Mouse (Mus musculus) liver, adult 2 months (tissue): ENCODE data around the gene Arid2. TPM values are rescaled to one million over a fixed set of nuclear protein-coding genes. Genes with fewer than 3 reads are reported as not detected.
A peak's percentile ranks its signal among the peaks of the same experiment; 100 is the strongest.

Experiments
- DNase-seq: peaks from one replicate; pipeline ENCODE4 v3.0.0-alpha.2; 2011; ENCODE audit warnings: low read depth, low spot score; ENCODE audit errors: extremely low read depth
- H3K27ac ChIP-seq: fragments of 200-500 bp; replicated peaks from 2 replicates; pipeline ENCODE4 v1.5.1; 2012; ENCODE audit warnings: low read depth, mild to moderate bottlenecking, control low read depth, inconsistent platforms, low read length; ENCODE audit not compliant: insufficient read depth
- H3K27me3 ChIP-seq: fragments of 200-500 bp; 2 replicates; pipeline ENCODE4 v1.6.1; 2012; ENCODE audit warnings: mild to moderate bottlenecking, moderate library complexity, low read length, inconsistent platforms; ENCODE audit not compliant: control insufficient read depth, insufficient read depth
- H3K36me3 ChIP-seq: fragments of 200-500 bp; 2 replicates; pipeline ENCODE4 v1.6.1; 2012; ENCODE audit warnings: low read length, inconsistent platforms; ENCODE audit not compliant: control insufficient read depth, insufficient read depth
- H3K4me1 ChIP-seq: fragments of 200-500 bp; 2 replicates; pipeline ENCODE4 v1.6.1; 2011; ENCODE audit warnings: low read length; ENCODE audit not compliant: control insufficient read depth, insufficient read depth
- H3K4me3 ChIP-seq: fragments of 200-500 bp; 2 replicates; pipeline ENCODE4 v1.5.1; 2011; ENCODE audit warnings: low read depth, mild to moderate bottlenecking, control low read depth, low read length, moderate library complexity; ENCODE audit not compliant: insufficient read depth
- H3K79me2 ChIP-seq: fragments of 200-500 bp; 2 replicates; pipeline ENCODE4 v1.6.1; 2012; ENCODE audit warnings: inconsistent platforms, mild to moderate bottlenecking, low read length, moderate library complexity; ENCODE audit not compliant: control insufficient read depth, insufficient read depth
- H3K9ac ChIP-seq: fragments of 200-500 bp; 2 replicates; pipeline ENCODE4 v1.6.1; 2012; ENCODE audit warnings: low read depth, mild to moderate bottlenecking, control low read depth, inconsistent platforms, low read length
- CTCF ChIP-seq: fragments of 200-500 bp; IDR thresholded peaks from 2 replicates; pipeline ENCODE4 v1.5.1; 2011; ENCODE audit warnings: low read depth, low read length, control low read depth
- POLR2A ChIP-seq: fragments of 200-500 bp; IDR thresholded peaks from 2 replicates; pipeline ENCODE4 v1.6.1; 2011; ENCODE audit warnings: low read length, control low read depth; ENCODE audit not compliant: insufficient read depth; ENCODE audit errors: extremely low read depth
- WGBS: fragments of 180-500 bp; shearing (Covaris S2); methylation state at CpG from one replicate; pipeline ENCODE4 v1.1.7; 2018; 5-methylcytosine and 5-hydroxymethylcytosine counted together
- polyA plus RNA-seq: library from polyadenylated mRNA; depleted of rRNA; stranded (reverse); fragments of >200 nt; gene quantifications from 2 replicates; pipeline ENCODE4 v1.2.3, GENCODE M21; 2012
- total RNA-seq: library from RNA; depleted of rRNA; stranded (reverse); fragments of >200 nt; gene quantifications from 2 replicates; pipeline ENCODE4 v1.2.3, GENCODE M21; 2014

Arid2 gene
- total and polyA plus RNA-seq, 2 experiments = 4.8 to 10.4 TPM

- WGBS = 2% methylated on average over 58 of the region's 63 CpGs
- TF ChIP-seq POLR2A = no peak
- no peak for TF ChIP-seq CTCF
- Histone ChIP-seq H3K27me3 (no peaks in the 10 kb centered on the region), H3K4me1 (peaks cover 12% of the 10 kb centered on the region), H3K36me3 (no peaks in the 10 kb centered on the region), H3K27ac (peak overlapping the region; percentile 92), H3K79me2 (peaks cover 3% of the 10 kb centered on the region; the same call in 1 of the 2 replicates), H3K9ac (peak overlapping the region; percentile 100), H3K4me3 (peak overlapping the region; percentile 100)
- no peak for DNase-seq
Measured at GRCm38 (mm10) chr15:96286935-96287292, 404 bp upstream of the Arid2 start.

- Histone ChIP-seq H3K36me3 (no peaks in the 10 kb centered on the region), H3K79me2 (peaks cover 3% of the 10 kb centered on the region; the same call in 1 of the 2 replicates), H3K27ac (peak overlapping the region; percentile 100), H3K27me3 (no peaks in the 10 kb centered on the region), H3K4me3 (peak overlapping the region; percentile 100), H3K9ac (peak overlapping the region; percentile 100), H3K4me1 (peaks cover 8% of the 10 kb centered on the region)
- WGBS = 3% methylated on average over 77 of the region's 97 CpGs
- DNase-seq = peak; percentile 43
- TF ChIP-seq CTCF (no peak), POLR2A (no peak)
Measured at GRCm38 (mm10) chr15:96287976-96288835, 888 bp downstream of the Arid2 start.

GRCm38 (mm10) chr15:96288836-96289390 is 1.6 kb downstream of the Arid2 start:
- 5% methylated on average over 9 of the region's 9 CpGs for WGBS

DNA sequence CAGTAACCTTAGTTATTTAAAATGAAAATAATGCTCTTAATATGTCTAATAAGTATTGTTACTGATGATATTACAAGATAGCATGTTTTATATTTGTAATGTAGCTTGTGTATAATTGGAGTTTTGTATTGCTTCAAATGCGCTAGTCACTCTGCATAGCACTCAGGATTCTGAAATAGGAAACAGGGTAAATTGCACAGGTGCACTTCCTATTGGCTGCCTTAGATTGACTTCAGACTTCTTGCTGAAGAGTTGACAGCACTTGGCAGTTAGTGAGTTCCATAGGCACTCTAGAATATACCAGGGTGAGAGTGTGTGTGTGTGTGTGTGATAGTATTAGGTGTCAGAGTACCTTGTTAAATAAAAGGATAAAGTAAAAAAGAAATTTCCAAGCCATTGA is 2.7 kb downstream of the Arid2 start:
- Histone ChIP-seq H3K27ac (no peak overlapping the region), H3K9ac (no peak overlapping the region), H3K79me2 (peaks cover 8% of the 10 kb centered on the region), H3K4me3 (no peak overlapping the region), H3K36me3 (no peaks in the 10 kb centered on the region), H3K27me3 (no peaks in the 10 kb centered on the region), H3K4me1 (peaks cover 4% of the 10 kb centered on the region)
- TF ChIP-seq POLR2A (no peak), CTCF (no peak)
- no peak for DNase-seq
- 96% methylated on average over 1 of the region's 1 CpGs for whole genome bisulfite sequencing

More at GRCm38 (mm10) chr15:96288836-96289390, 1.6 kb downstream of the Arid2 start:
- TF ChIP-seq POLR2A (no peak), CTCF (no peak)
- H3K4me1 ChIP-seq = peaks cover 5% of the 10 kb centered on the region; the same call in 1 of the 2 replicates
- no peaks in the 10 kb centered on the region for H3K36me3 ChIP-seq
- H3K79me2 ChIP-seq = peaks cover 2% of the 10 kb centered on the region
- no peaks in the 10 kb centered on the region for H3K27me3 ChIP-seq
- H3K27ac ChIP-seq = peak overlapping the region; percentile 95
- peak overlapping the region; percentile 100 for H3K9ac ChIP-seq
- peak overlapping the region; percentile 98 for H3K4me3 ChIP-seq
- DNase-seq = no peak

DNA sequence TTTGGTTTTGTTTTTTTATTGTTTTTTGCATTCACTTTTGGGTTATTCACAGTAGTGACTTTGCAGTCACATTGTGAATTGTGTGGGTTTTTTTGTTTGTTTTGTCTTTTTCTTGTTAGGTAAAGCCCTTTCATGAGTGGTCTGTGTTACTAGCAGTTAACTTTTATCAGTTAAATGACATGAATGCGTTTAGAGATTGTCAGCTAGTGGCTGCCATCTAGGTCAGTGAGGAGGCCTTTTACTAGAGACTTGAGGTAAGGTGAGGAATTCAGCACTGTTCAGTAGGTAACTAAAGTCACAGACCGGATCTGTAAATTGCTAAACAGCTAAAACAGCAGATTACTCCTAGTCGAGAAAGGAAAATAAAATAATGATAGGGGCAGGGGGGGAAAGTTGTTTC is 6.1 kb downstream of the Arid2 start:
- DNase-seq = no peak
- Histone ChIP-seq H3K9ac (no peak overlapping the region), H3K4me1 (peaks cover 4% of the 10 kb centered on the region), H3K27ac (no peak overlapping the region), H3K79me2 (peaks cover 27% of the 10 kb centered on the region), H3K36me3 (no peaks in the 10 kb centered on the region), H3K4me3 (no peak overlapping the region), H3K27me3 (no peaks in the 10 kb centered on the region)
- 70% methylated on average over 3 of the region's 3 CpGs for WGBS
- TF ChIP-seq CTCF (no peak), POLR2A (no peak)

DNA sequence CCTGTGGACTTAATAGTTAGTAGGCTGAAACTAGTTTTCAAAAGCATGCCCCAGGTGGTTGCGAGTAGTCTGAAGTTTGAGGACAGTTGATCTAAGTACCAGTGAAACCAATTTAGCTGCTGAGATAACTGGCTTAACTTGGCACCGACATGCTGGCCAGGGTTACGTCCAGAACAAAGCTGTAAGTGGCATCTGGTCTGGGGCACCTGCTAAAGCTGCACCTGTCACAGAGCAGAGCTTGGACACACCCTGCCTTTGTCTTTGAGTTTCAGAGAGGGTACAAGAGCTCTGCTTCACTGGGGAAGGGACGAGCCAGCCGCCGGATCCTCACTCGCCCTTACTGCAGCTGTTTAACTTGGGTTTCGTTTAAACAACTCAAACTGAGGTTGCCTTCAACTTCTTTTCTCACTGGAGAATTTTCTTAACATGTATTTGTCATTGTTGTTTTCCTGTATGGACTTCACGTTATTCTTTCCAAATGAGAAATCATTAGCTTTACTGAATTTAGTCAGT is 9.8 kb downstream of the Arid2 start:
- Histone ChIP-seq H3K9ac (no peak overlapping the region), H3K79me2 (peaks cover 31% of the 10 kb centered on the region), H3K27me3 (no peaks in the 10 kb centered on the region), H3K36me3 (peaks cover 4% of the 10 kb centered on the region; the same call in 1 of the 2 replicates), H3K4me3 (no peak overlapping the region), H3K4me1 (peaks cover 2% of the 10 kb centered on the region; the same call in 1 of the 2 replicates), H3K27ac (no peak overlapping the region)
- TF ChIP-seq POLR2A (no peak), CTCF (no peak)
- DNase-seq = no peak
- WGBS = 80% methylated on average over 9 of the region's 9 CpGs
